Mouse (Mus musculus): ENCODE results near the gene Utrn. TPM values are rescaled to one million over a fixed set of nuclear protein-coding genes. Genes with fewer than 3 reads are reported as not detected.

Gene Utrn
- total RNA-seq (2021) = 10 to 100 TPM; 77.6 to 80.3 TPM

- DNase-seq = peak; percentile 90 to 93
- intact Hi-C loops (cut with DNase I) = loop anchor here (2.0 to 5.0 kb wide), 4 partner anchors 54 to 178 kb away; no protein-coding TSS in a partner anchor
Measured at GRCm38 (mm10) chr10:12869029-12869671, at the start of gene Utrn. Gene Utrn, minus strand, starts transcription at chr10:12869365.

DNA sequence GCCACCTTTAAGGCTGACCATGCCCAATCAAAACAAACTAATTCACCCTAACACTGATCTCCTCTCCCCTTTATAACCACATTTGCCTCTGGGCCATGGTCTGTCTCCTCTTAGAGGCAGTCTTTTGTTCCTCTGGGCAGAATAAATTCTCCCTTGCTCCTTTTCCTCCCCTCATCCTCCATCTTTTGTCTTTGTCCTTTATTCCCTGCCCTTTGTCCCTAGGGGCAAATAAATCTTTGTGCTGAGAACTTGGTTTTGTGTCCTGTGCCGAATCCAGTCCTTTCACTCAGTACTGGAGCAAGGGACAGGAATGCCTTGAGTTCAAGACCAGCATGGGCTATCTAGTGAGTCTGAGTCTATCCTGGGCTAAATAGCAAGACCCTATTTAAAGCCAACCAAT, 48.5 kb upstream of the Utrn start:
- no peak for DNase-seq
- intact Hi-C loops (cut with DNase I) = loop anchor here (5.0 kb wide), 1 partner anchor 180 kb away; no protein-coding TSS in a partner anchor

- intact Hi-C loops (cut with DNase I) = loop anchor here (5.0 kb wide), 1 partner anchor 179 kb away; no protein-coding TSS in a partner anchor
- DNase-seq = no peak
Measured at GRCm38 (mm10) chr10:12916376-12916775, 47.2 kb upstream of the Utrn start.

GRCm38 (mm10) chr10:12915826-12916225, 46.7 kb upstream of the Utrn start:
- intact Hi-C loops (cut with DNase I) = loop anchor here (5.0 kb wide), 1 partner anchor 179 kb away; no protein-coding TSS in a partner anchor
- DNase-seq = no peak

GRCm38 (mm10) chr10:12914203-12914602, 45.0 kb upstream of the Utrn start:
- intact Hi-C loops (cut with DNase I) = no loop called here
- no peak for DNase-seq

GRCm38 (mm10) chr10:12911981-12912530, 42.9 kb upstream of the Utrn start:
- DNase-seq = peak; percentile 46 to 53
- intact Hi-C loops (cut with DNase I) = loop anchor here (2.0 kb wide), 1 partner anchor 41 kb away; no protein-coding TSS in a partner anchor

- intact Hi-C loops (cut with DNase I) = no loop called here
- DNase-seq = no peak
Measured at GRCm38 (mm10) chr10:12911451-12911850, 42.3 kb upstream of the Utrn start.

GRCm38 (mm10) chr10:12909891-12910290, 40.7 kb upstream of the Utrn start:
- DNase-seq = no peak
- intact Hi-C loops (cut with DNase I) = no loop called here

GRCm38 (mm10) chr10:12909179-12909578, 40.0 kb upstream of the Utrn start:
- intact Hi-C loops (cut with DNase I) = no loop called here
- DNase-seq = no peak

DNA sequence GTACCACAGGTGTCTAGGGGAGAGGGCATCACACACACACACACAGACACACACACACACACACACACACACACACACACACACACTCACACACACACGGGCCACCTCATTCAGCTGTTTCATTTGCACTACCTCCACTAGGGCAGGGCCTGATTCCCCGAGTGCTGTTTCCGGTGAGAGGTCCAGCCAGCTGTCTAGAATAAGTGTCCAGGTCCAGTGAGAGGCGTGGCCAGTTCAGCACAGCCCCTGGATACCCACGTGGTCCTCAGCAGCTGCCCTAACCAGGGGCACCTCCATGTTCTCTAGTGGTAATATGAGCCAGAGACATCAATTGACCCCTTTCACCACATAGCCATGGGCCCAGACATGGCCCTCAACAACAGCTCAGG, 35.0 kb upstream of the Utrn start:
- DNase-seq = no peak
- intact Hi-C loops (cut with DNase I) = no loop called here

GRCm38 (mm10) chr10:12903440-12904139, 34.4 kb upstream of the Utrn start:
- DNase-seq = no peak
- intact Hi-C loops (cut with DNase I) = no loop called here

DNA sequence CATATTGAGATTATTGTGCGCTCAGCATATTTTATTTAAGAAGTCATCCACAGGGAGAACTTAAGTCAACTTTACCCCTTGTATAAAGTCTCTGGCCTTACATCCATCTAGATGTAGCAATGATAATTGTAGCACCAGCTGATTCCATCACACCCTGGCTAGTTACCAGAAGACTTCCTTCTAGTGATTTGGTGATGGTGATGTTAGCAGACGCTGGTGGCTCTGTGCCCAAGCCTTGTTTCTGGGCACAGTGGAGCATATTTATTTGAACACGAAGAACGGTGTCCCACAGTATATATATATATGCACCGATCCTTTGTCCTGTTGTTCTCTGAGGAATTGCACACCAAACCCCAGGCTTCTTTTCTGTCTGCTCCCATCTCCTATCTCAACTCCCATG, 30.7 kb upstream of the Utrn start:
- intact Hi-C loops (cut with DNase I) = no loop called here

GRCm38 (mm10) chr10:12893339-12893738, 24.2 kb upstream of the Utrn start:
- intact Hi-C loops (cut with DNase I) = no loop called here
- no peak for DNase-seq

More for the DNA sequence above, 30.7 kb upstream of the Utrn start:
- no peak for DNase-seq

DNA sequence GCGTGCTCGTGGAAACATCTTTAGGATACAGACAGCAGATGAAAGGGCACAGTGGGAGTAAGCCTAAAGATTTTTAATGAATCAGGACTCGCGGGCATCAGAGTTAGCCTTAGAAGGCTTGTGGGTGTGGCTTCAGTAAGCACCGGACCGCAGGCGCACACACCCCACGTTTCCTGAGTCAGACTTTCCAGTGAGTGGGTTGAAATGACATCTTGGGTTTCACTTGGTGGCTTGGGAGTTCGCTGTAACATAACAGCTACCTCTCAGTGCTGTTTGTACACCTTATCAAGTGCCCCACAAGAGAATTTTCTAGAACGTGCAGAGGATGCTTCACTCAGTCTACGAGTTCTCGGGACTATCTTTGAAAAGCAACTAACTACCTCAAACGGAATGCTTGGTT, 19.2 kb upstream of the Utrn start:
- DNase-seq = peak; percentile 32

DNA sequence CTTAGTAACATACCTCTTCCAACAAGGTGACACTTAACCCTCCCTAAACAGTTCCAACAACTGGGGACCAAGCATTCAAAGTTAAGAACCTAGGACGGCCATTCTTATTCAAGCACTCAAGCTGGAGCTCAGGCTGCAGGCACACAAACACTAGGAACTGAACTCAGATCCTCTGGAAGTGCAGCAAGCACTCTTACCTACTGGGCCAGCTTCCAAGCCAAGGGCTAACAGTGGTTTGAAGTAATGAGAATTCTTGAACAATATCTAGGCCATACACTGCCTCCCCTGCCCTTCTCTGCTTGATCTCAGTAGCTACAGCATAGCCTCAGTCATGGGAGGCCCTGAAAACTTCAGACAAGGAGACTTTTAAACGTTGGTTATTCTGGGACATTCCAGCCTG, 18.6 kb upstream of the Utrn start:
- no peak for DNase-seq
- intact Hi-C loops (cut with DNase I) = no loop called here

More for the DNA sequence above, 19.2 kb upstream of the Utrn start:
- intact Hi-C loops (cut with DNase I) = no loop called here

DNA sequence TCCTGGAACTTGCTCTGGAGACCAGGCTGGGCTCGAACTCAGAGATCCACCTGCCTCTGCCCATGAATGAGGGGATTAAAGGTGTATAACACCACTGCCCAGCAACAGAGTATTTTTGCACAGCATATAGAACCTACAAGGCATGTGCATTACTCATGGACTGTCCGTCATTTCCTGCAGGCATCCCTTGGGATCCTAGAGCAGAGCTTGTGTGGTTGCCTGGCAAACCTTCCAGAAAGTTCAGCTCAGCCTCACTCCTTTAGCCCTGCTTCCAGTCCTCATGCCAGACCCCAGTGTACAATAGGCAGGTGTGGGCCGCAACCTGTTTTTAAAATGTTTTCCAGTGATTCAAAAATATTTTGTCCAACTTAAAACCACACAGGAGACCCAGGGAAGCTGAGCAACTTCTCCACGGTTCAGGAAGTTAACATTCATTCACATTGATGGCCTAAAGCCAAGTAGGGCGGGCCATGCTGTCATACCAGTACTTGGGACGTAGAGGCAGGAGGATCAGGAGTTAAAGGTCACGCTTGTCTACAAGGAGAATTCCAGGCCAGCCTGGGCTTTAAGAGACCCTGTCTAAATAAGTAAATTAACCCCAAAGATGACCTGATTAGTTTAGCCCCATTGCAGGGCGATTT, 15.3 kb upstream of the Utrn start:
- intact Hi-C loops (cut with DNase I) = no loop called here
- DNase-seq = peak; percentile 28 to 37

DNA sequence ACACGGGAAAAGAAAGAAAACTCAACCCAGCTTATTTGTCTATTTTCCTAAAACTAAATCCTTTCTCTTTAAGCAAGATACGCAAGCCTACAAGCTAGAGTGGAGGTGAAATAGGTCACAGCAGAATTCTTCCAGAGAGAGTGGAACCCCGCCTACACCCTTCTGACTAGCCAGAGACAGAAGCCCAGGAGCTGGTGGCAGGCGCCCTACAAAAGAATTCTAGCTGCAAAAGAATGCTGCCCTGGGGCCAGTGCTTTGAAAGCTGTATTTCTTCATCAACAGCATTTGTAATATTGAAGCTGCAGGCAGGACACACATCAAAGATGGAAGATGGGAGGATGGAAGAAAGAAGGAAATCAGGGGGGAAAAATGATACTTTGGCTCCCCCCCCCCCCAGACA, 12.7 kb upstream of the Utrn start:
- DNase-seq = no peak
- intact Hi-C loops (cut with DNase I) = no loop called here

GRCm38 (mm10) chr10:12879313-12879695, 10.1 kb upstream of the Utrn start:
- intact Hi-C loops (cut with DNase I) = no loop called here
- DNase-seq = no peak

DNA sequence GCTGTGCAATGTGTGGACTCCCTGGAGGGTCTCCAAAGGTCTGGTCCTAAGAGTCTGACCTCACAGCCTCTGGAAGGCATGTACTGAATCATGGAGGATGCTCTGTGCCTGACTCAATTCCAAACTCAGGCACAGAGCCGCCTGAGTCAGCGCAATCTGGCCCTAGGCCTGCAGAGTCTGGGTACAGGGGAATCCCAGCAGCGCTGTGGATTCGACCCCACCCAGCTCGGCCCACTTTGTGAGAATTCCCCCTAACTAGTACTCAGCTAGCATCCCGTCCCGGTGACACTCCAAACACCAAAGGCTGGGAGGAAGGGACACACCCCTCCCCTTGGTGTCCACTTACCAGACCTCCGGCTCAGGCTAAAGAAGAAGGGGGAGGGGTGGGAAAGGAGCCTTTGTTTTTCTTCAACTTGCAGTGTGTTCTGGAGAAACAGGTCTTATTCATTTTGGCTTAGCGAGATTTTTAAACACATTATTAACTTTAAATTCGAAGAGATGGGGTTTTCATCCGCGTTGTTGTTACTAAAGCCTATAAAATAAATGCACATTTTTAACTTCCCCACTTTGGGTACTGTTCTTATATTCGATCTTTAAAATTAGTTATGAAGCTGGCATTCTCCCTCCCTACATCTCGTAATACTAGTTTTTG, 9.6 kb upstream of the Utrn start:
- DNase-seq = peak; percentile 48 to 53
- intact Hi-C loops (cut with DNase I) = no loop called here

DNA sequence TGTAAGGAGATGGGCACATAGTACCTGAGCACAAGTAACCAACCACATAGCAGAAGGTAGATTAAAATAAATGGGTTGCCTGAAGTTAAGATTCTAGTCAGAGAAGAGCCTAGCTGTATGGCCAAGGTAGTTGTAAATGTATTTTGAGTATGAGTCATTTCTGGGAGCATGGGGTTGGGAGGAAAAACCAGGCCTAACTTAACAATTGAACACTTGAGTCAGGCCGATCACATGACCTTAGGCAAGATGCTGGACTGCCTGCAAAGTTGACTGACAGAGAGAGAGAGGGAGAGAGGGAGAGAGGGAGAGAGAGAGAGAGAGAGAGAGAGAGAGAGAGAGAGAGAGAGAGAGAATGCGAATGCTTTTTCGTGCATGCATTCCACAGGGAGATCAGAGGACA, 7.3 kb upstream of the Utrn start:
- no peak for DNase-seq
- intact Hi-C loops (cut with DNase I) = no loop called here

DNA sequence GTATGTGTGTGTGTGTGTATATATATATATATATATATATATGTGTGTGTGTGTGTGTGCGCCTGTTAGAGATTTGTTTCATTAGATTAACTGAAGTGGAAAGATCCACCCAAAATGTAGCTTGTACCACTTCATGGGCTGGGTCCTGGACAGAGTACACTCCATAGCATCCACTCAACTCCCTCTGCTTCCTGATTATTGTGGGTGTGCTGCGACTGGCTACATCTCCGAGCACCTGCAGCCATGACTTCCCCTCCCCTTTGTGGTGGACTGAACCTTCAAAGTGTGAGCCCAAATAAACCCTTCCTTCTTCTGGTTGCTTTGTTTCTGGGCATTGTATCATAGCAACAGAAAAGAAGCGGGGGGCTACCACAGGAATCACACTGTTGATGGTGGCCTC, 6.2 kb upstream of the Utrn start:
- intact Hi-C loops (cut with DNase I) = no loop called here
- DNase-seq = no peak

Measured in heart, postnatal 10 days (tissue).